Mouse (Mus musculus): ENCODE results near the gene Smyd3. TPM values are rescaled to one million over a fixed set of nuclear protein-coding genes. Genes with fewer than 3 reads are reported as not detected.

Gene Smyd3
- polyA plus RNA-seq, 1 experiment: 10.6 TPM

- Histone ChIP-seq H3K4me3 (ENCODE audit: insufficient read depth, poor library complexity, severe bottlenecking) (no peak overlapping the region), H3K79me2 (ENCODE audit: control insufficient read depth, insufficient read depth) (no peaks in the 10 kb centered on the region), H3ac (ENCODE audit: control insufficient read depth, insufficient read length, low read depth) (no peak overlapping the region), H3K27me3 (ENCODE audit: control insufficient read depth, insufficient read depth, insufficient read length) (no peaks in the 10 kb centered on the region), H3K36me3 (ENCODE audit: control insufficient read depth, insufficient read depth) (no peaks in the 10 kb centered on the region), H3K79me3 (ENCODE audit: low read depth) (no peaks in the 10 kb centered on the region)
- no peak for TF ChIP-seq MAX (IDR thresholded peaks at IDR 0.05)
- TF ChIP-seq MYOG (IDR thresholded peaks at IDR 0.05; ENCODE audit: control insufficient read depth, extremely low read depth, insufficient read length): no peak
- no peak for TF ChIP-seq CTCF (IDR thresholded peaks at IDR 0.05; ENCODE audit: control insufficient read depth, insufficient read depth, insufficient read length)
- no peak for TF ChIP-seq MYOD1 (IDR thresholded peaks at IDR 0.05; ENCODE audit: control insufficient read depth, insufficient read length, low read depth)
- TF ChIP-seq FOSL1 (IDR thresholded peaks at IDR 0.05; ENCODE audit: insufficient read depth, low read length, poor library complexity, severe bottlenecking): no peak
- no peak for TF ChIP-seq CEBPB (IDR thresholded peaks at IDR 0.05; ENCODE audit: low read depth)
- TF ChIP-seq USF1 (IDR thresholded peaks at IDR 0.05; ENCODE audit: low read depth): no peak
These were observed 355.9 kb downstream of the Smyd3 start for GRCm38 (mm10) chr1:179161947-179162346.

- no peaks in the 10 kb centered on the region for H3K27me3 ChIP-seq (ENCODE audit: control insufficient read depth, insufficient read depth, insufficient read length)
- H3K79me3 ChIP-seq (ENCODE audit: low read depth): no peaks in the 10 kb centered on the region
- H3K4me3 ChIP-seq (ENCODE audit: insufficient read depth, poor library complexity, severe bottlenecking): no peak overlapping the region
- H3K36me3 ChIP-seq (ENCODE audit: control insufficient read depth, insufficient read depth): no peaks in the 10 kb centered on the region
- no peak overlapping the region for H3ac ChIP-seq (ENCODE audit: control insufficient read depth, insufficient read length, low read depth)
- H3K79me2 ChIP-seq (ENCODE audit: control insufficient read depth, insufficient read depth): no peaks in the 10 kb centered on the region
- TF ChIP-seq MAX (IDR thresholded peaks at IDR 0.05) (no peak), FOSL1 (IDR thresholded peaks at IDR 0.05; ENCODE audit: insufficient read depth, low read length, poor library complexity, severe bottlenecking) (no peak), MYOD1 (IDR thresholded peaks at IDR 0.05; ENCODE audit: control insufficient read depth, insufficient read length, low read depth) (no peak), MYOG (IDR thresholded peaks at IDR 0.05; ENCODE audit: control insufficient read depth, extremely low read depth, insufficient read length) (no peak), CEBPB (IDR thresholded peaks at IDR 0.05; ENCODE audit: low read depth) (no peak), USF1 (IDR thresholded peaks at IDR 0.05; ENCODE audit: low read depth) (no peak), CTCF (IDR thresholded peaks at IDR 0.05; ENCODE audit: control insufficient read depth, insufficient read depth, insufficient read length) (no peak)
These were observed 357.1 kb downstream of the Smyd3 start for GRCm38 (mm10) chr1:179160697-179161096.

GRCm38 (mm10) chr1:179152376-179152775 lies 365.5 kb downstream of the Smyd3 start:
- no peak overlapping the region for H3ac ChIP-seq (ENCODE audit: control insufficient read depth, insufficient read length, low read depth)
- no peaks in the 10 kb centered on the region for H3K79me2 ChIP-seq (ENCODE audit: control insufficient read depth, insufficient read depth)
- no peak overlapping the region for H3K4me3 ChIP-seq (ENCODE audit: insufficient read depth, poor library complexity, severe bottlenecking)
- TF ChIP-seq MYOD1 (IDR thresholded peaks at IDR 0.05; ENCODE audit: control insufficient read depth, insufficient read length, low read depth) (no peak), USF1 (IDR thresholded peaks at IDR 0.05; ENCODE audit: low read depth) (no peak), FOSL1 (IDR thresholded peaks at IDR 0.05; ENCODE audit: insufficient read depth, low read length, poor library complexity, severe bottlenecking) (no peak), CTCF (IDR thresholded peaks at IDR 0.05; ENCODE audit: control insufficient read depth, insufficient read depth, insufficient read length) (no peak), MAX (IDR thresholded peaks at IDR 0.05) (no peak), CEBPB (IDR thresholded peaks at IDR 0.05; ENCODE audit: low read depth) (no peak), MYOG (IDR thresholded peaks at IDR 0.05; ENCODE audit: control insufficient read depth, extremely low read depth, insufficient read length) (no peak)
- H3K36me3 ChIP-seq (ENCODE audit: control insufficient read depth, insufficient read depth): no peaks in the 10 kb centered on the region
- H3K79me3 ChIP-seq (ENCODE audit: low read depth): no peaks in the 10 kb centered on the region
- no peaks in the 10 kb centered on the region for H3K27me3 ChIP-seq (ENCODE audit: control insufficient read depth, insufficient read depth, insufficient read length)

GRCm38 (mm10) chr1:179151275-179151674 lies 366.6 kb downstream of the Smyd3 start:
- no peaks in the 10 kb centered on the region for H3K79me3 ChIP-seq (ENCODE audit: low read depth)
- no peak overlapping the region for H3ac ChIP-seq (ENCODE audit: control insufficient read depth, insufficient read length, low read depth)
- TF ChIP-seq MYOD1 (IDR thresholded peaks at IDR 0.05; ENCODE audit: control insufficient read depth, insufficient read length, low read depth) (no peak), USF1 (IDR thresholded peaks at IDR 0.05; ENCODE audit: low read depth) (no peak), CEBPB (IDR thresholded peaks at IDR 0.05; ENCODE audit: low read depth) (no peak), MYOG (IDR thresholded peaks at IDR 0.05; ENCODE audit: control insufficient read depth, extremely low read depth, insufficient read length) (no peak), MAX (IDR thresholded peaks at IDR 0.05) (no peak), FOSL1 (IDR thresholded peaks at IDR 0.05; ENCODE audit: insufficient read depth, low read length, poor library complexity, severe bottlenecking) (no peak), CTCF (IDR thresholded peaks at IDR 0.05; ENCODE audit: control insufficient read depth, insufficient read depth, insufficient read length) (no peak)
- no peak overlapping the region for H3K4me3 ChIP-seq (ENCODE audit: insufficient read depth, poor library complexity, severe bottlenecking)
- no peaks in the 10 kb centered on the region for H3K79me2 ChIP-seq (ENCODE audit: control insufficient read depth, insufficient read depth)
- H3K36me3 ChIP-seq (ENCODE audit: control insufficient read depth, insufficient read depth): no peaks in the 10 kb centered on the region
- no peaks in the 10 kb centered on the region for H3K27me3 ChIP-seq (ENCODE audit: control insufficient read depth, insufficient read depth, insufficient read length)

GRCm38 (mm10) chr1:179149468-179150140 lies 368.2 kb downstream of the Smyd3 start:
- Histone ChIP-seq H3K27me3 (ENCODE audit: control insufficient read depth, insufficient read depth, insufficient read length) (no peaks in the 10 kb centered on the region), H3K79me2 (ENCODE audit: control insufficient read depth, insufficient read depth) (no peaks in the 10 kb centered on the region), H3K79me3 (ENCODE audit: low read depth) (no peaks in the 10 kb centered on the region)

More at GRCm38 (mm10) chr1:179149468-179150140, 368.2 kb downstream of the Smyd3 start:
- TF ChIP-seq CEBPB (IDR thresholded peaks at IDR 0.05; ENCODE audit: low read depth) (no peak), MAX (IDR thresholded peaks at IDR 0.05) (no peak), CTCF (IDR thresholded peaks at IDR 0.05; ENCODE audit: control insufficient read depth, insufficient read depth, insufficient read length) (no peak), MYOD1 (IDR thresholded peaks at IDR 0.05; ENCODE audit: control insufficient read depth, insufficient read length, low read depth) (no peak), MYOG (IDR thresholded peaks at IDR 0.05; ENCODE audit: control insufficient read depth, extremely low read depth, insufficient read length) (no peak), FOSL1 (IDR thresholded peaks at IDR 0.05; ENCODE audit: insufficient read depth, low read length, poor library complexity, severe bottlenecking) (no peak), USF1 (IDR thresholded peaks at IDR 0.05; ENCODE audit: low read depth) (no peak)
- H3K36me3 ChIP-seq (ENCODE audit: control insufficient read depth, insufficient read depth): no peaks in the 10 kb centered on the region
- no peak overlapping the region for H3K4me3 ChIP-seq (ENCODE audit: insufficient read depth, poor library complexity, severe bottlenecking)
- no peak overlapping the region for H3ac ChIP-seq (ENCODE audit: control insufficient read depth, insufficient read length, low read depth)

Data from C2C12 (cell line).